Mouse (Mus musculus) T-helper 17 cell (primary cell): Measurements from ENCODE around the gene Ctr9.

Experiments used
- in situ Hi-C, 2 experiments: fragments of 300-600 bp; cut with MboI, MseI; formaldehyde crosslinking; loops; 1 replicate in 1 of 2; 2 replicates in 1 of 2; pipeline ENCODE4 v1.15.1; 2025; ENCODE audit warnings: high pct_unique_total_duplicates in 2 of 2

Gene Ctr9

DNA sequence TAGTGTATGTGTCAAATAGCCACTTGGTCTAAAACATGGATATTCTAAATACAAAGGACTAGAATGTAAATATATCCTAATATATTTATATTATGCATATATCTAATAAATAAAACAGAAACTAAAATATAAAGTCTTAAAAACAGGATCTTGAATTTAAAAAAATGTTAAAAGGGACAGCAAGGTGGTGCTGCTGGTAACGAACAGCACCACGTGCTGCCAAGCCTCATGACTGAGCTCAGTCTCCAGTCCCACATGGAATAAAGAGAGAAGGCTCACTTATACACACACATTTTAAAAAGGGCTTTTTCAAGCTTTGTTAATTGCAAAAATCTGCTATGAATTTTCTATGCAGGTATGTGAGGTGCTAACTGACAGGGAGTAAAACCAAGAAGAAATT, 55.7 kb downstream of the Ctr9 start:
- in situ Hi-C loops, result loop anchor here (5.0 to 10.0 kb wide), 2 partner anchors 38 to 70 kb away; no protein-coding TSS in a partner anchor

DNA sequence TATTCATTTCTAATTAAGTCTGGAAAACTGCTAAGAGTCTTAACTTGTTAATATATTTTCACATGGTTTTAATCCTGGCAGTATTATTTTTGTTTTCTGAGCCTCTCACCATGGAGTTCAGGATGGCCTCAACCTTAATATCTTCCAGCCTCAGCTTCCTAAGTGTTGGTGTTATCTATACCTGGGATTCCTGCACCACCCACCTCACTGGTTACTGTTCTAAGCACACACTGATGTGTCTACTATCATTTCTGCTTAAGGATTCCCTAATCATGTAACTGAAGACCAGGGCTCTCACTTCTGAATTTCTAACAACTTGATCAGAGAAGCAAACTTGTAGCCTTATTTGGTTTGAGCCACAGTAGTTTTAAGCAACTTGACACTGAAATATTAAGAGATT, 56.4 kb downstream of the Ctr9 start:
- in situ Hi-C loops, result loop anchor here in 1 of 2 experiments (5.0 to 10.0 kb wide), 2 partner anchors 42 to 70 kb away; no protein-coding TSS in a partner anchor

DNA sequence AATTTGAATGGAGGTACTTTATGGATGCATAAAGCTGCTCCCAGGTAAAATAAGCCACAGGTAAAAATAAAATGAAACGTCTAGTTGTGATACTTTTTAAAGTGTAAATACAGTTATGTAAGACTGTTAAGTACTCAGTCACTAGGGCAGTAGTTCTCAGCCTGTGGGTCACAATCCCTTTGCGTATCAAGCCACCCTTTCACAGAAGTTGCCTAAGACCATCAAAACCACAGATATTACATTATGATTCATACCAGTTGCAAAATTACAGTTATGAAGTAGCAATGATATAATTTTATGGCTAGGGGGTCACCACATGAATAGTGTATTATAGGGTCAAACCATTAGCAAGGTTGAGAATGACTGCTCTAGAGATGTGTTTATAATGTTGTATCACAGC, 66.4 kb downstream of the Ctr9 start:
- in situ Hi-C loops, result no loop called here

DNA sequence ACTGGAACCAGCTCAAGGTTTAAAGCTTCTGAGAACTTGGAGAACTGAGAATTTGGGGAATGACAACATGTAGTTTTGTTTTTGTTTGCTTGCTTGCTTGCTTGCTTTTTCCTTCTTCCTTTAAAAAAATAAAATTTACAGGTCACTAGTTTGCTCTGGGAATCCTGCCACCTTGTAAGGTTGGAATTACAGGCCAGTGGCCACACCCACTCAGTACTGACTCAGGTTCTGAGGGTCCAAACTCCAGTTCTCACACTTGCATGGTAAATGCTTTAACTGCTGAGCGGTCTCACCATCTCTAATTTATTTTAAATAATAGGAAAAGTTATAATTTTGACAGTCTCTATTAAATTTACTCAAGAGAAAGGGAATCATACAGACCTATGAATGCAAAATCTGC, 69.4 kb downstream of the Ctr9 start:
- in situ Hi-C loops, result no loop called here
